Mouse (Mus musculus) thymus, adult 18-20 months (tissue): Measurements from ENCODE around the gene Slc26a8.
"Not testable (repeated sequence)": the region's sequence is repeated elsewhere in the genome, so short reads cannot be mapped to it uniquely, and the experiment has no call there.

ENCODE experiments used
- DNase-seq, 2 experiments: peaks; one replicate each; pipeline ENCODE4 v3.0.0; 2022; ENCODE audit warnings: mixed read lengths in 2 of 2

Slc26a8 gene

GRCm38 (mm10) chr17:28689586-28690283 lies at the start of gene Slc26a8:
Gene Slc26a8, minus strand, starts transcription at chr17:28690233.
- DNase-seq, result peak in 1 of 2 experiments; percentile 12

- DNase-seq, result no peak
Measured at GRCm38 (mm10) chr17:28739244-28739643, 49.2 kb upstream of the Slc26a8 start.

- DNase-seq, result no peak
Measured at GRCm38 (mm10) chr17:28737973-28738372, 47.9 kb upstream of the Slc26a8 start.

- no peak for DNase-seq
Measured at GRCm38 (mm10) chr17:28736486-28736885, 46.5 kb upstream of the Slc26a8 start.

- DNase-seq, result no peak
Measured at GRCm38 (mm10) chr17:28735317-28736105, 45.5 kb upstream of the Slc26a8 start.

- DNase-seq, result not testable (repeated sequence)
Measured at GRCm38 (mm10) chr17:28727511-28727910, 37.5 kb upstream of the Slc26a8 start.

GRCm38 (mm10) chr17:28725783-28726182 lies 35.8 kb upstream of the Slc26a8 start, which contains the start of gene AC170998.1:
Gene AC170998.1, plus strand, starts transcription at chr17:28726083.
- no peak for DNase-seq

GRCm38 (mm10) chr17:28717535-28717934 lies 27.5 kb upstream of the Slc26a8 start:
- DNase-seq, result no peak

GRCm38 (mm10) chr17:28715832-28716548 lies 26.0 kb upstream of the Slc26a8 start:
- DNase-seq, result no peak

GRCm38 (mm10) chr17:28714006-28714405 lies 24.0 kb upstream of the Slc26a8 start:
- DNase-seq, result no peak

GRCm38 (mm10) chr17:28712305-28712704 lies 22.3 kb upstream of the Slc26a8 start:
- no peak for DNase-seq

GRCm38 (mm10) chr17:28711237-28711636 lies 21.2 kb upstream of the Slc26a8 start:
- no peak for DNase-seq

- no peak for DNase-seq
Measured at GRCm38 (mm10) chr17:28710291-28710688, 20.3 kb upstream of the Slc26a8 start.

- no peak for DNase-seq
Measured at GRCm38 (mm10) chr17:28709552-28710290, 19.7 kb upstream of the Slc26a8 start.

GRCm38 (mm10) chr17:28708989-28709388 lies 19.0 kb upstream of the Slc26a8 start:
- DNase-seq, result no peak

- no peak for DNase-seq
Measured at GRCm38 (mm10) chr17:28707816-28708215, 17.8 kb upstream of the Slc26a8 start.

GRCm38 (mm10) chr17:28707136-28707627 lies 17.1 kb upstream of the Slc26a8 start:
- DNase-seq, result no peak

GRCm38 (mm10) chr17:28706697-28707096 lies 16.7 kb upstream of the Slc26a8 start:
- no peak for DNase-seq

- DNase-seq, result no peak
Measured at GRCm38 (mm10) chr17:28702646-28703045, 12.6 kb upstream of the Slc26a8 start.

GRCm38 (mm10) chr17:28701737-28702136 lies 11.7 kb upstream of the Slc26a8 start:
- DNase-seq, result no peak

GRCm38 (mm10) chr17:28701171-28701570 lies 11.1 kb upstream of the Slc26a8 start:
- no peak for DNase-seq

- DNase-seq, result no peak
Measured at GRCm38 (mm10) chr17:28699789-28700188, 9.8 kb upstream of the Slc26a8 start.
